Mouse (Mus musculus) ovary, adult 18-20 months (tissue): ENCODE measurements at regions not wholly inside any gene's neighbourhood (a gene's known extent, or its start where the extent isn't known, plus 50 kb on each side); places are given as distances from the start of the nearest gene placed in this dataset.

ENCODE experiments used
- DNase-seq: peaks from one replicate; pipeline ENCODE4 v3.0.0; 2022; ENCODE audit warnings: low spot score, mixed read lengths

DNA sequence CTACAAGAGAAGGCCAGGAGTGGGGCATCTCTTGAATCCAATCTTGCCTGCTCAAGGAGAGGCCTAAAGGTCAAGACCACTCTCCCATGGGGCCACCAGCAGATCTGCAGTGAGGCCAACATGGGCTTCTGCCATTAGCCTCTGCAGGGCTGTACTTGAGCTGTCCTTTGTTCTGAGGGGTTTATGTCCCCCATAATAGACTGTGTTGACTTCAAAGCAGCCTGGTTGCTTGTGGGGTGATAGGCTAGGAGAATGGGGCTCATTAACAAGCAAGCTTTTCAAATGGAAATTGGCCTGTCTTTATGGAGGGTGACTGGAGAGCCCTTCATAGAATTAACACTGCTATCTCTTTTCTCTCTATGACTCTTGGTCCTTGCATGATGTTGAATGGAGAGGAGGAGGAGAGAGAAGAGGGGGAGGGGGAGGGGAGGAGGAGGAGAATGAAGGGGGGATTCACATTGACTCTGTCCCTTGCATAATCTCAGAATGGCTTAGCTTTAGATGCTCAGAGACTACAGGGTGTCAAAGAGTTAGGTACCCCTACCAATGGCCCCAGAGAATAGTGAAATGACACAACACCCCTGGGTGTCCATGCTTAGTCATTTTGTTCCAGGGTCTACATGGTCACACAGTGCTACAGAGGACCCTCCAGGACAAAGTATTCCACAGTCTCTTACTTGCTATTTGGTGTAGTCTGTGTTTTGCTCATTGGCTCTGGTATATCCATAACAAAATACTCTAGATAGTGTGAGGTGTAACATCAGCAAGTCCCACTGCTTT, 352.3 kb upstream of the Mgmt start:
- DNase-seq = no peak

DNA sequence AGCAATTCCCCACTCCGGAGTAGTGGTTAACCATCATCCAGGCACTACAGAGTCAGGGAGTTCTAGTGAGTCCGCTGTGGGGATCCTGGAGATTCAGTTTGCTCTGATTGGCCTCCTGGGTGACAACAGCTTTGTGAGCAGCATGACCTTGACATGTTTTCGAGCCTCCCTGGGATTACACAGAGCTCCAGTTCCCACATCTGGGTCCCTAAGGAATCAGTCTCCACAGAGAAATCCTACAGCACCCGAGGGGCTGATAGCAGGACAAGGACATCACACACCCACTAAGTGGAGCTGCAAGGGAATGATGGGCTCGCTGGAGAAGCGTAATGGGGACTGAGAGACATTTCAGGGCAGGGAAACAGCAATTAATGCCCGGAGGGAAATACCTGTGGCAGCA, 351.5 kb upstream of the Mgmt start:
- no peak for DNase-seq

DNA sequence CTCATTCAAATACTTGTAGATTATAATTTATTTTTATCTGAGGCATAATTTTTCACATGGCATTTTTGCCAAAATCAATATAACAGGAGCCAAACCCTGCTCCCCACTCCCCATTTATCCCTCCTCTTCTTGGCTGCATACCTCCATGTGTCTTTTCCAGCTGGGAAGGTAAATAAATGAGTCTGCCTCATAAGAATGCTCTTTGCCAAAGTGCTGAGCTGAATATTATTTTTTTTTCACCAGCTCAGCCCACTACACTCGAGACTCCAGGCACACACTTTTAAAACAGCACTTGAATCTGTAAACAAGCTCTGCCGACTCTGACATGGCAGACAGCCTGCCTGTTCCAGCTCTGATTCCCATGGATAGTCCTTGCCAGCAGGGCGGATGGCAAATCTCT, 346.6 kb upstream of the Mgmt start:
- no peak for DNase-seq

- DNase-seq = no peak
These were observed 338.0 kb upstream of the Mgmt start for GRCm38 (mm10) chr7:136556436-136556835.

DNA sequence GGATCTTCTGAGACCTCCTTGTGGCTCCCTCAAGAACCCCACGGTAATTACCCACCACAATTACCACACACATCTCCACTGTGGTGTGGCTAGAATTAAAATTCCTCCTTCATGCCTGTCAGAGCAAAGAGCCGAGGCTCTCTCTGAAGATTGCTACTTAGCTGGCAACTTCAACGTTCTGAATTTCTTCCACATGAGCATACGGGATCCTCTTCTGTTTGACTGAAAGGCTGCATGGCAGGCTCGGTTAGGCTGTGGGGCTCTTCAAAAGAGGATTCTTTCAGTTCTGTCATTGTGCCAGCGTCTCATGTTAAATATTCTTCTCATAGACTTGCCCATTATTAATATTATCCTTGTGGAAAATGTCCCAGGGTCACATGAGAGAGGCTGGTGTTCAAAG, 334.9 kb upstream of the Mgmt start:
- DNase-seq = no peak

GRCm38 (mm10) chr7:136570911-136571310, 323.5 kb upstream of the Mgmt start:
- DNase-seq = no peak

DNA sequence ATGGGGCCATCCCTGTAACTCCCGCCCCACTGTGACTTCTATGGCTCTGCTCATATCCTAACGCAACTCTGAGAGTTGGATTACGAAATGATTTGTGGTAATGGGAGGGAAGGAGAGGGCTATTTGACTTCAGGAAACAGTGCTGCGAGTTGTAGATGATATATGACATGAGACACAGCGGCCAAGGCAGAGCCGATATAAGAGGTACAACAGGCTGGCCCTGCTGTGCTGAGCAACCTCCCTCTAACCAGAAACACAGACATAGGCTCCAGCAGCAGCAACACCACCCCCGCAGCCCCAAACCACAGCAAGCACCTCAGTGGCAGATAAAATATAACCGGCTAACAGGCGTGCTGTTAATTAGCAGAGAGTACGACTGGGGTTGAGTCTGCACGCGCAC, 312.5 kb upstream of the Mgmt start:
- no peak for DNase-seq

DNA sequence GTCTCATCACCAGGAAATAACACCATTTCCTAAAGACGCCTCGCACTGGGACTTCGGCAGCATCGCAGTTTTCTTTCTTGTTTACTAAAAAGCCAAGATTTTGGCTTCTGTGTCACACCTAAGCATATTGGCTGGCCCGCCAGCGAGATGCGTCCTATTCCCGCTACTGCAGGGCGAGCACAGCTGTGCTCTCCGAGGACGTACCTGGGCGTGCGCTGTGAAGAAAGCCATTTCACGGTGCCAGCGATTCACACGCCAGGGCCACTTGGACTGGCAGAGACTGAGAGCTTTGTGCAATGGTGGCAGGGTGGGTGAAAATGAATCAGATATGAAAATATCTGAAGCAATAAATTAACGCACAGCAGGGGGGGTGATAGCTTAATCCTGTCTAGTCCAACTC, 310.1 kb upstream of the Mgmt start:
- DNase-seq = no peak

GRCm38 (mm10) chr7:136588491-136588890, 305.9 kb upstream of the Mgmt start:
- DNase-seq = no peak

GRCm38 (mm10) chr7:136590947-136591346, 303.5 kb upstream of the Mgmt start:
- DNase-seq = no peak

GRCm38 (mm10) chr7:136607278-136608120, 286.9 kb upstream of the Mgmt start:
- DNase-seq = no peak

GRCm38 (mm10) chr7:136613496-136613895, 280.9 kb upstream of the Mgmt start:
- no peak for DNase-seq

DNA sequence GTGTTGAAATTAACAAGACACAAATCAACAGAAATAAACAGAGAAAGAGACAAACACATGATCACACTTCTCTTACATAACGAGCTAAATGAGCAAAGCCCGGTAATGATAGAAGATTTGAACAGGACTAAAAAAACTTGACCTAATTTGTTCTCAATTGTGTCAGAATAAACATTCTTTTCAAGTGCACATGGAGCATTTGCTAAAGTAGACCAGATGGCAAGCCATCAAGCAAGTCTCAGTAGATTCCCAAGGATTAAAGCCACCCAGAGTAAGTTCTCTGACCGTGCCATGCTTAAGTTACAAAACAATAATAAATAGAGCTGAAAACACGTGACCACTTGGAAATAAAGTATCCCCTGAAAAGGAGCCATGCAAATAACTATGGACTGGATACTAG, 269.9 kb upstream of the Mgmt start:
- no peak for DNase-seq

DNA sequence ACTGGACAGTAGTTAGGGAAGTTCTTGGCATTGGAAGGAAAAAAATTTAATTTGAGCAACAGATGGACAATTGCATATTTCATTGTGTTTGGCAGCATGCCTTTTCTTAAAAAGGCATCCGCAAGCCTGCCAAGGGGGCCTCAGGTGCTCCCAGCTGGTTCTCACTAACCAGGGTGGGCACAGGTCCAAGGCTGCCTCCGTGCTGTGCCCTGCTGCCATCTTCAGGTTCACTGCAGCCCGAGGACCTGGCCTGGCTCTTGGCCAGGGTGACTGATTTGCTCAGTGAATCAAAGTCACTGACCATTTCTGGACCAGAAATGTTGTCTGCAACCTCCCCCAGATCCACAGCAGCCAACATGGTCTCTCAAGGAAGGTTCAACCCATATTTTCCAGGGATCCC, 263.3 kb upstream of the Mgmt start:
- DNase-seq = no peak

- no peak for DNase-seq
These were observed 254.3 kb upstream of the Mgmt start for GRCm38 (mm10) chr7:136640160-136640559.

DNA sequence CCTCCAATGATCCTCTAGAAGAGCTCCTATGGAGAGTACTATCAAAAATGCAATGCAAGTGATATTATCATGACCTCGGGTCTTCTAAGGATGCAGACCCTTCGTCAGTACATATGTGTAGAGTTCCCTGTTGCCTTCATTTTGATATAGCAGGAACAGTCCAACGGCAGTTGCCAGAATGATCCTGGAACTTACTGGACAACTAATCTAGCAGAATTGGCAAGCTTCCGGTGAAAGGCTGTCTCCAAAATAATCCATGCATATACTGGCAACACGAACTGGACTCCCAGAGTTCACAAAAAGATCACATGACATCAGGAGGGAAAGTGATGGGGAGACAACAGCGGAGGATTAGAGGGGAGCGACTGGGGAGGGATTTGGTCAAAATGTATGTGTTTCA, 253.6 kb upstream of the Mgmt start:
- DNase-seq = no peak

GRCm38 (mm10) chr7:136649796-136650195, 244.6 kb upstream of the Mgmt start:
- DNase-seq = no peak

DNA sequence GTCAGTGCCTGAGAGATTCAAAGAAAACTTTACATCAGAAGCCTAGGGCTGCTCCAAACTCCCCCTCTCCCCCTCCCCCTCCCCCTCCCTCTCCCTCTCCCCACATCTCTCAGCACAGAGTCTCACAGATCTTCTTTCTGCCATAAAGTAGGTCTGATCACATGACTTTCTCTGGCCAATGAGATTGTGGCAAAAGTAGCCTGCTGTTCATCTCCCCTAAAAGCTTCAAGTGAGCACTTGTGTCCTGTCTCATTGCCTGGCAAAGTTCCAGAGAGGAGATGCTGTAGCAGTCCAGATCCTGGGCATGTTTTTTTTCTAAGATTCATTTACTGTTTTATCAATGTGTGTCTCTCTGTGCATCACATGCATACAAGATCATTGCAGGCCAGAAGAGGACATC, 234.5 kb upstream of the Mgmt start:
- DNase-seq = no peak

DNA sequence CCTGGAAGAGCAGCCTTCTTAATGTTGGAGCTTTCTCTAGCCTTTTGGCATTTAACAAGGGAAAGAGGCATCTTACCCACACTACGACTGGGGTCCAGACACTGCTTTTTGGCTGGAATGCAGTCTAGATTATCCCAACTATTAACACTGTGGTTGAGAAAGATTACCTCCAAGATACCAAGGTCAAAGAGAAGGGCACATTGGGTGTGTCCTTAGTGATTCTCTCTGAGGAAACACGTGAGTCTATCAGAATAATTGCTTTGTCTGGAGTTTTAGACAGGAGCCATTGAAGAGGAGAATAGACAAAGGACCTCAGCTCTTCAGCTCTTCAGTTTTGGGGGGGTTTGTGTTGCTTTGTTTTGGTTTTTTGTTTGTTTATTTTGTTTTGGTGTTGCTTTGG, 234.0 kb upstream of the Mgmt start:
- DNase-seq = no peak

DNA sequence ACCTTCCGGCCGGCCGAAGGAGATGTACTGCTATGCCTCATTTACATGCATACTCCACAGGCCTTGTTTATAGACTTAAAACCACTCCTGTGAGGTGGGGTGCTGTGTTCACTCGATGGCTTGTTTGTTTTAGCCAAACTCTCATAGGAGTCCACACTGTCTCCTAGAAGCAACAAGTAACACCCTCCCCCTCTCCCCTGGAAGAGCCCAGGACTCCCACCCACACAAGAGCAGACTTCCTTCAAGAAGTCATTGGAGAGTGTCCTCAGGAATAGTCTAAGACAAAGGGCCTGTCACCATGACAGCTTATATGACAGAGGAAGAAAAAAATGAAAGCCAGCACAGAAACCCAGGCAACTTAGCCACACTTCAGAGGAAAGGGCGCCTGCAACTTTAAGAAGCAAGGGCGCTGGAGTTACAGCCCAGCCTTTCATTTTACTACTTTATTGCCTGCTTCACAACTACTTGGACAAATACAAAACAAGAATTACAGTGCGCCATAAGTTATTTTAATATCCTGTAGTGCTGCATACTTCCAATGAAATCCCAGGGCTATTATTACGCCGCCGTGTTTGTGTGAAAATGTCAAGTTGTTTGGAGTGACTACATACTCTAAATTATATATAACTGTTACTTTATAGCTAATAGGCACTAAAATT, 229.9 kb upstream of the Mgmt start:
- DNase-seq = no peak

GRCm38 (mm10) chr7:136665901-136666300, 228.5 kb upstream of the Mgmt start:
- no peak for DNase-seq

- DNase-seq = no peak
These were observed 227.7 kb upstream of the Mgmt start for GRCm38 (mm10) chr7:136666707-136667106.

DNA sequence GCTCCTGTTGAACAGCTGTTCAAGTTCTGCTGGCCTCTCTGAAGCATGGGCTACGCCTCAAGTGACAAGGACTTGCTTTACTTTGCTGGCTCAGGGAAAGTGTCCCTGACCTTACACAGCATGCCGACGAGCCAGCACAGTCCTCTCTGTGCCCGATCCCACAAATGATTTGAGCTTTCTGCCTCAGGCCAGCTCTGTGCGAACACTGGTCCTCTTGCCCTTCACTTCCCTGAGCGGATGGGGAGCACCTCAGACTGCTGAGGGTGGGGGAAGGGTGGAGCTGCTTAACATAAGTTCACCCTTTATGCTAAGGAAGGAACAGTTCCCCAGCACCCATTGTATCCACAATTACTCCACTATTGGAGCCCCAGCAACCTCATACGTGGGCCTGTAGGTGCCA, 223.7 kb upstream of the Mgmt start:
- no peak for DNase-seq
